Mouse (Mus musculus) frontal cortex, postnatal 14 days (tissue): ENCODE data around the gene Olfr371.

Experiments used
- DNase-seq, 2 experiments: peaks; one replicate each; pipeline ENCODE4 v3.0.0; 2022; ENCODE audit warnings: low spot score in 2 of 2

Gene Olfr371

GRCm38 (mm10) chr8:85225688-85226087, at the start of gene Olfr371:
Gene Olfr371 (plus strand): TSS chr8:85225988.
- no peak for DNase-seq

GRCm38 (mm10) chr8:85192346-85192745, 33.4 kb upstream of the Olfr371 start:
- DNase-seq: no peak

- no peak for DNase-seq
Measured at GRCm38 (mm10) chr8:85220220-85220619, 5.6 kb upstream of the Olfr371 start.

- no peak for DNase-seq
Measured at GRCm38 (mm10) chr8:85220992-85221391, 4.8 kb upstream of the Olfr371 start.

- no peak for DNase-seq
Measured at GRCm38 (mm10) chr8:85227297-85227696, 1.5 kb downstream of the Olfr371 start.
